Mouse (Mus musculus): ENCODE data around the gene Tlk1. TPM values are rescaled to one million over a fixed set of nuclear protein-coding genes. Genes with fewer than 3 reads are reported as not detected.
A peak's percentile ranks its signal among the peaks of the same experiment; 100 is the strongest.

Tlk1 gene
- 10.0 and 12.1 TPM in 2 replicates for polyA plus RNA-seq (2012; rRNA removed)

DNA sequence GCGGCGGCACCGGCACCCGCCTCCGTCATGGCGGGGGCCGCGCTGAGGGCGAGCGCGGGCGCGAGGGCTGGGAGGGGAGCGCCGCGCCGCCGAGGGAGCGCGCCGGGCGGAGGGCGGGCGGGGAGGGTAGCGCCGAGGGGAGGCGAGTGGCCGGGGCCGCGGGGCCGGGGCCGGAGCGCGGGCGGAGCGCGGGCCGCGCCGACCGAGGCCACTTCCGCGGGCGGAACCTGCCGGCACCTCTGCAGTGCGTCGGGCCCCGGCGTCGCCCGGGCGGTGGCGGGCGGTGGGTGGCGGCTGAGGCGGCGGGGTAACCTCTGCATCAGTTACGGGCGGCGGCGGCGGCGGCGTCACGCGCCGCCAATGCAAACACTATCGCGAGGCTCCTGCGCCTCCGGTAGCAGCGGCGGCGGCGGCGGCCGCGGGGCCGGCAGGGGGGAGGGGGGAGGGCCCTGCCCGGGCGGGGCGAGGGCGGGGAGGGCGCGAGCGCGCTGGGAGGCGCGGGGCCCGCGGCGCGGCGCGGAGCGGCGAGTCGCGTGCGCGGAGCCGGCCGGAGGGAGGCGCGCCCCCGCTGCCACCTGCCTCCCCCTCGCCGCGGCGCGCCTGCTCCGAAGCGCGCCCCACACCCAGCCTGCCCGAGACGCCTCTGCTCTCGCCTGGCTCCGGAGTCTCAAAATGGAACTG, at the start of gene Tlk1:
Gene Tlk1, minus strand, starts transcription at position 358 of the 681 bp plus-strand sequence.
- WGBS, result 2% methylated on average over 100 of the region's 118 CpGs
- no peak for DNase-seq (ENCODE audit: low read depth, low spot score)

DNA sequence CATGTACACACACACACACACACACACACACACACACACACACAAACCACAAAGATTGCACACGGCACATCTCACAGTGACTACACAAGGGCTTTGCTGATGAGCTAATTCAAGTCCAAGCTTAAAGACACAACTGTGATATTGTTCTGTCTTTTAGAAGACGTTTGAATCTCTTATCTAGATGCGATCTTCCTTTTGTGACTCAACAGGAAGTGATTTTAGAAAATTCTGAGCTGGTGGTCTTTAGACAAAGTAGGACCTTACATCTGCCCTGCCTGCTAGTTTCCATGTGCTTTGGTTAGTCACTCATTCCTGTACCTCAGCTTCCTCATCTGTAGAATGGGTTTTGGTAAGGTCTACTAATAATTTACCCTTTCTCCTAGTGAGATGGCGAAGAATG, 49.6 kb upstream of the Tlk1 start:
- no peak for DNase-seq (ENCODE audit: low read depth, low spot score)
- WGBS, result 77% methylated on average over 4 of the region's 4 CpGs

- no peak for DNase-seq (ENCODE audit: low read depth, low spot score)
- 89% methylated on average over 5 of the region's 5 CpGs for WGBS
These were observed 47.6 kb upstream of the Tlk1 start for GRCm38 (mm10) chr2:70873168-70873567.

- WGBS, result 63% methylated on average over 8 of the region's 8 CpGs
- no peak for DNase-seq (ENCODE audit: low read depth, low spot score)
These were observed 46.0 kb upstream of the Tlk1 start for GRCm38 (mm10) chr2:70871466-70872022.

DNA sequence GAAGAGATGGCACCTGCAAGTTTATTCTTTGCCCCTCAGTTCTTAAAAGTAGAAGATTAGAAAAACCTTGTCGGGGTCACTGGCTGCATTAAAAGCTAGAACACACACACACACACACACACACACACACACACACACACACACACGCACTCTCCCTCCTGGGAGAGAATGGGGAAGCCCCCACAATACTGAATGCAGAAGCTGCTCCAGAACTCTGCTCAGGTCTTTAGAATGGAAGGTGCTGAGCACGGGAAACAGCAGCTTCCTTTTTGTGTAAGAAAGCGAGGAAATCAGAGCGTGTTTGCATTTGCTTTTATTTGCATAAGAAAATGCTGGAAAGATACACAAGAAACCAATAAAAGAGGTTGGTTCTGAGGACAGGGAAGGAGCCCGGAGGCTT, 45.3 kb upstream of the Tlk1 start:
- 30% methylated on average over 6 of the region's 6 CpGs for WGBS
- DNase-seq (ENCODE audit: low read depth, low spot score), result peak; percentile 16

GRCm38 (mm10) chr2:70869116-70869515, 43.6 kb upstream of the Tlk1 start:
- 92% methylated on average over 3 of the region's 3 CpGs for WGBS
- no peak for DNase-seq (ENCODE audit: low read depth, low spot score)

DNA sequence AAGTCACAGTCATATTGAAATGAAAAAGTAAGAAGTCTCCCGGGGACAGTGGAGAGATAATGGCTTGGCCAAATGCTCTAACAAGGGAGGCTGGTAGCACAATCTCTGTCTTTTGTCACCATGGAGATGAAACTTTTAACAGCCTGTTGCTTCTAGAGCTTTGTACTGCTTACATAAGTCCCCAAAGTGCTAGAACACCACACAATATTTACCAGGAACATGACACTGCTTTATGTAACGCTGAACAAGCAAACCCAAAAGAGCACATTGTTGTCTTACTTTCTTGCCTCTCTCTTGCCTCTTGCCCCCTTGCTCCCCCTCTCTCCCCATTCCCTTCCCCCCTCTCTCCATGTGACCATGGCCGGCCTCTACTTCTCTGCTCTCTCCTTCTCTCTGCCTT, 41.7 kb upstream of the Tlk1 start:
- WGBS, result 79% methylated on average over 3 of the region's 3 CpGs
- no peak for DNase-seq (ENCODE audit: low read depth, low spot score)

DNA sequence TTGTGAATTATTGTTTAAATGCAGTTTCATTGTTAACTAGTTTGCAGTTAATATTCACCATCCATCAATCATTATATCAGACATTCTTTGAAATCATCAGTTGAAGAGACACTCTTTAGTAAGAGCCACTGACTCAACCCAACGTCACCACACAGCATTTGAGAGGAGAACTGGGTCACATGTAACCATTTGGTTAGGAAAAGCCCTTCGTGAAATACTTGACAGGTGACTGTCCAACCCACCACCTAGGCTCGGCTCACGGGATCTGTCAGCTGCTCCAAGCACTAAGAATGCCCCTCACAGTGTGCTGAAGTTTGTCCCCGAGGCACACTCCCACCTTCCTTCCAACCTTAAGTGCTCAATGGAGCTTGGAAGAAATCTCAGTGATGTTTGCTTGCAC, 37.4 kb upstream of the Tlk1 start:
- 86% methylated on average over 5 of the region's 5 CpGs for WGBS
- DNase-seq (ENCODE audit: low read depth, low spot score), result no peak

DNA sequence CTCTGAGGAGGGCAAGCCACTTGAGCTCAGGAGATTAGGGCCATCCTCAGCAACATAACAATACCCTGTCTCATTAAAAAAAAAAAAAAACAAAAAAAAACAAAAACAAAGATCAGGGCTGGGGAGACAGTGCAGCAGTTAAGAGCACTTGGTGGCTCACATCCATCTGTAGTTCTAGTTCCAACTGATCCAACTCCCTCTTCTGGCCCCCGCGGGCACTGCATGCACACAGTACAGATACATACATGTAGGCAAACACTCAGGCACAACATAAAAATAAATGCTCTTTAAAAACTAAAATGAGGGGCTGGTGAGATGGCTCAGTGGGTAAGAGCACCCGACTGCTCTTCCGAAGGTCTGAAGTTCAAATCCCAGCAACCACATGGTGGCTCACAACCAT, 34.2 kb upstream of the Tlk1 start:
- no peak for DNase-seq (ENCODE audit: low read depth, low spot score)
- 96% methylated on average over 4 of the region's 4 CpGs for WGBS

- no peak for DNase-seq (ENCODE audit: low read depth, low spot score)
- WGBS, result 82% methylated on average over 3 of the region's 3 CpGs
These were observed 31.4 kb upstream of the Tlk1 start for GRCm38 (mm10) chr2:70856971-70857370.

- WGBS, result 92% methylated on average over 8 of the region's 8 CpGs
- no peak for DNase-seq (ENCODE audit: low read depth, low spot score)
These were observed 28.8 kb upstream of the Tlk1 start for GRCm38 (mm10) chr2:70854231-70854888.

DNA sequence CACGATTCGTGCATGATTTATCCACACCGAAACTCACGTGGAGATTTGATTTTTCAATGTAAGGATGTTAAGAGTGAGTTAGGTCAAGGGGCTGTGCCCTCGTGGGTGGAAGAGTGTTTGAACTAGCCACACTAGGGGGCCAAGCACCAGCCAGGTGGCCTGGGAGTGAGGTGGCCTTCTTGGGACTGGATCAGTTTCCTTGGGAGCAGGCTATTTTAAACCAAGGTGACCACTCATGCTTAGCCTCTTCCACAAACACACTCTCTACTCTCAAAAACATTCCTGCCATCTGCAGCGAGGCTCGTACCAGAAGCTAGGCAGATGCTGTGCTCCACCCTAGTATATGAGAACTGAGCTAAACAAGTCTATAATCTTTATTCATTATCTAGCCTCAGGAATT, 27.8 kb upstream of the Tlk1 start:
- no peak for DNase-seq (ENCODE audit: low read depth, low spot score)
- 69% methylated on average over 7 of the region's 7 CpGs for WGBS

GRCm38 (mm10) chr2:70852796-70853221, 27.3 kb upstream of the Tlk1 start:
- DNase-seq (ENCODE audit: low read depth, low spot score), result no peak
- 69% methylated on average over 11 of the region's 11 CpGs for WGBS

- 69% methylated on average over 8 of the region's 8 CpGs for WGBS
- DNase-seq (ENCODE audit: low read depth, low spot score), result no peak
These were observed 26.8 kb upstream of the Tlk1 start for GRCm38 (mm10) chr2:70852186-70852795.

GRCm38 (mm10) chr2:70845871-70846270, 20.3 kb upstream of the Tlk1 start:
- no peak for DNase-seq (ENCODE audit: low read depth, low spot score)
- 60% methylated on average over 2 of the region's 2 CpGs for WGBS

DNA sequence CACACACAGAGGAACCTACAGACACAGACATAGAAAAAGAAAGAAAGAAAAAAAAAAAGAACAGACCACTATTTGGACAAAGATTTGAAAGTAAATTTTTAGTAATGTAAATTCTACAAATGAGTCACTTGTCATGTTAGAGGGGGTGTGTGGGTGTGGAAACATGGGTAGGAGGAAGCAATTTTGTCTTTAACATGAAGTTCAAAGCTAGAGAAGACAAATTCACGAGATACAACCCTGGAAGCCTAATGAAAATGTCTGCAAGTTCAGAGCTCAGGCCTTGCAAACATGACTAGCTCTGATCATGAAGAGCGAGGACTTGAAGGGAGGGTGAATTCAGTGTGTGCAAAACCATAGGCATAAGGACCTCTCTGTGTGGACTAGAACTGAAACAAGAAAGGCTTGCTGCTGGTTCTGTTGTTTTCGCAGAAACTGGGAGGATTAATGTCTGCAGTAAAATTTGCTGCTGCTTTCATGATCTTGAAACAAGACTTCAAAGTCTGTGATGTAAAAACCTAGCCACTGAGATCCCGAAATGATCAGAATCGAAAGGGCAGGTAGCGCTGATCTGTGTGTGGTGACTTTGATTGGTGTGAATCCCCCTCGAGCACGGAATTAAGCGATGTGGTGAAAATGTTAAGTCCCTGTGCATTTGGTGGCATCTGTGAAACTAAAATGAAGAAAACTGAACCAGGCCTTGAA, 19.3 kb upstream of the Tlk1 start:
- WGBS, result 87% methylated on average over 9 of the region's 9 CpGs
- DNase-seq (ENCODE audit: low read depth, low spot score), result no peak

GRCm38 (mm10) chr2:70842049-70842618, 16.6 kb upstream of the Tlk1 start:
- no peak for DNase-seq (ENCODE audit: low read depth, low spot score)
- 17% methylated on average over 13 of the region's 13 CpGs for WGBS

GRCm38 (mm10) chr2:70838536-70839216, 13.1 kb upstream of the Tlk1 start:
- DNase-seq (ENCODE audit: low read depth, low spot score), result no peak
- 10% methylated on average over 12 of the region's 12 CpGs for WGBS

DNA sequence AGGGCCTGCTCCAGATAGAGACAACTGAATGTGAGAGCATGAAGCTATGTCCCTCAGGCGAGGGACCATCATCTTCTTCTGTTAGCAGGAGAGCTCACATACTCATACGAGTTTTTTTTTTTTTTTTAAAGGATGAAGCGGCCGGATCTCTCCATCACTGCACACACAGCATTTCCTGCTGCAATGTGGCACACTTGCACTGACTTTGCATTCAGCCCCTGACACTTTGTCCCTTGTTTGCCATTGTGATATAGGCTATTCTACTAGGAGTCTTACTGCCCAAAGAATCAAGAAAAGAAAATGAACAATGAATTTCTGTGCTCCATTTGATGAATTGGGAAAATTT, 10.8 kb upstream of the Tlk1 start:
- no peak for DNase-seq (ENCODE audit: low read depth, low spot score)
- 75% methylated on average over 4 of the region's 4 CpGs for WGBS
